Mouse (Mus musculus) cortical plate, adult 2 months (tissue): ENCODE results near the gene Fam170b. TPM values are rescaled to one million over a fixed set of nuclear protein-coding genes. Genes with fewer than 3 reads are reported as not detected.
A peak's percentile ranks its signal among the peaks of the same experiment; 100 is the strongest.

Experiments
- H3K27ac ChIP-seq: fragments of 200-500 bp; 2 replicates; pipeline ENCODE4 v1.5.1; 2012; ENCODE audit warnings: low read length, control low read depth, inconsistent platforms; ENCODE audit not compliant: insufficient read depth
- H3K4me1 ChIP-seq: fragments of 200-500 bp; 2 replicates; pipeline ENCODE4 v1.6.1; 2011; ENCODE audit warnings: low read length; ENCODE audit not compliant: control insufficient read depth, insufficient read depth
- H3K4me3 ChIP-seq: fragments of 200-500 bp; 2 replicates; pipeline ENCODE4 v1.5.1; 2011; ENCODE audit warnings: mild to moderate bottlenecking, low read length, control low read depth; ENCODE audit not compliant: insufficient read depth
- CTCF ChIP-seq: fragments of 200-500 bp; IDR thresholded peaks from 2 replicates; pipeline ENCODE4 v1.5.1; 2011; ENCODE audit warnings: mild to moderate bottlenecking, control low read depth, low read length; ENCODE audit not compliant: insufficient read depth; ENCODE audit errors: extremely low read depth
- POLR2A ChIP-seq: fragments of 200-500 bp; IDR thresholded peaks from 2 replicates; pipeline ENCODE4 v1.6.1; 2011; ENCODE audit warnings: mild to moderate bottlenecking, low read length, control low read depth; ENCODE audit not compliant: insufficient read depth; ENCODE audit errors: extremely low read depth
- polyA plus RNA-seq: library from polyadenylated mRNA; depleted of rRNA; stranded (reverse); fragments of >200 nt; gene quantifications from 2 replicates; pipeline ENCODE4 v1.2.3, GENCODE M21; 2012; rRNA removed

Gene Fam170b
- not detected in 2 replicates for polyA plus RNA-seq

- TF ChIP-seq CTCF = no peak
- no peak for TF ChIP-seq POLR2A
- no peaks in the 10 kb centered on the region for H3K4me1 ChIP-seq
- no peak within 1 kb of the TSS for H3K27ac ChIP-seq
- H3K4me3 ChIP-seq = no peak within 1 kb of the TSS
Observed at GRCm38 (mm10) chr14:32833847-32834246, at the start of gene Fam170b. TSS of gene Fam170b (plus strand) at chr14:32833962.

GRCm38 (mm10) chr14:32784130-32784747, 49.5 kb upstream of the Fam170b start:
- TF ChIP-seq CTCF (no peak), POLR2A (no peak)
- Histone ChIP-seq H3K27ac (no peak overlapping the region), H3K4me3 (no peak overlapping the region), H3K4me1 (no peaks in the 10 kb centered on the region)

- no peak overlapping the region for H3K4me3 ChIP-seq
- no peaks in the 10 kb centered on the region for H3K4me1 ChIP-seq
- TF ChIP-seq POLR2A (no peak), CTCF (no peak)
- no peak overlapping the region for H3K27ac ChIP-seq
Observed at GRCm38 (mm10) chr14:32784748-32785134, 49.0 kb upstream of the Fam170b start.

- TF ChIP-seq CTCF (no peak), POLR2A (no peak)
- Histone ChIP-seq H3K27ac (no peak within 1 kb of the TSS), H3K4me1 (no peaks in the 10 kb centered on the region), H3K4me3 (no peak within 1 kb of the TSS)
Observed at GRCm38 (mm10) chr14:32785556-32786130, 48.1 kb upstream of the Fam170b start, which contains the start of gene Tmem273. TSS of gene Tmem273 (plus strand) at chr14:32785963.

GRCm38 (mm10) chr14:32787691-32788090, 46.1 kb upstream of the Fam170b start:
- TF ChIP-seq CTCF = no peak
- no peak for TF ChIP-seq POLR2A
- Histone ChIP-seq H3K4me3 (no peak overlapping the region), H3K27ac (no peak overlapping the region), H3K4me1 (no peaks in the 10 kb centered on the region)

GRCm38 (mm10) chr14:32796375-32796774, 37.4 kb upstream of the Fam170b start:
- Histone ChIP-seq H3K4me3 (no peak overlapping the region), H3K4me1 (no peaks in the 10 kb centered on the region), H3K27ac (no peak overlapping the region)
- TF ChIP-seq CTCF = no peak

DNA sequence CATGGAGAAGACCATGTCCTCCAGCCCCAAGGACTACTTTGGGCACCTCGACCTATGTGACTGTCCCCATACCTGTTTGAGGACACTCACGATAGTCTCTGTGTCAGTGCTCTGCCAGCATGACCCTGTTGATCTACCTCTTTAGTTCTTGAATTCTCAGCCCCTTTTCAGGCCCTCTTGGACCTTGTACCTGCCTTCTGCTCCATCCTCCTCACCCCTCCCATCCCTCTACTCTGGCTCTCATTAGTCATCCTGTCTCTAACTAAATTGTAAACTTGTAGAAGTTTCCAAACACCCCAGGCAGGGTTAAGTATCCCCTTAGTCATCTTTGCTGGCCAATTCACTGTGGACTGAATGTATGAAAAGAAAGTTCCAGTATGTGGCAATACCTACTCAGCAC, 36.0 kb upstream of the Fam170b start:
- Histone ChIP-seq H3K27ac (no peak overlapping the region), H3K4me3 (no peak overlapping the region), H3K4me1 (no peaks in the 10 kb centered on the region)
- TF ChIP-seq POLR2A = no peak
- no peak for TF ChIP-seq CTCF

DNA sequence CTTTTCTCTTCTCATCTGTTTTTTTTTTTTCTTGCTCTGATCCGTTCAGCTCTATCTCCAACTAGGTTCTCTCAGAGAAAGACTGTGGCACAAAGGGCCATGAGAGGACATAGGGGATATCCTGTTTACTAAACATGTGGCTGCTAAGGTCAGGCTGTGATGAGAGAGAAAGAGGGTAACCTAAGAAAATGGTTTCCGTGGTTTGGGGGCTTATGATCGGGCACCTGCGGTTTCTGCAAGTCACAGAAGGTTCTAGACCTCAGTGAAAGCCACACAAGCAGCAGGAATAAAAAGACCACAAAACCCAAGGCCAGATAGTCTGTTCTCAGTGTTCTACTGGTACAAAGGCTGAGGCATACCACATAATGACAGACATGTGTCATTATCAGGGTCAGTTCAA, 35.4 kb upstream of the Fam170b start:
- Histone ChIP-seq H3K4me1 (no peaks in the 10 kb centered on the region), H3K4me3 (no peak overlapping the region), H3K27ac (no peak overlapping the region)
- no peak for TF ChIP-seq POLR2A
- no peak for TF ChIP-seq CTCF

- H3K4me1 ChIP-seq = no peaks in the 10 kb centered on the region
- TF ChIP-seq CTCF (no peak), POLR2A (no peak)
- H3K4me3 ChIP-seq = no peak overlapping the region
- H3K27ac ChIP-seq = no peak overlapping the region
Observed at GRCm38 (mm10) chr14:32800048-32800447, 33.7 kb upstream of the Fam170b start.

- Histone ChIP-seq H3K4me3 (no peak overlapping the region), H3K27ac (no peak overlapping the region), H3K4me1 (no peaks in the 10 kb centered on the region)
- peak; percentile 36 for TF ChIP-seq CTCF
- no peak for TF ChIP-seq POLR2A
Observed at GRCm38 (mm10) chr14:32801016-32801661, 32.6 kb upstream of the Fam170b start.
